Mouse (Mus musculus) neural tube, embryonic 15.5 days (tissue): ENCODE data around the gene Krt24. TPM values are rescaled to one million over a fixed set of nuclear protein-coding genes. Genes with fewer than 3 reads are reported as not detected.

Source experiments
- ATAC-seq: fragments of 200-750 bp; cut with Nextera tagmentation; 2 replicates; pipeline ENCODE4 v1.8.0; 2017; ENCODE audit warnings: mild to moderate bottlenecking, moderate TSS enrichment, moderate library complexity; ENCODE audit not compliant: low FRiP score
- H3K27ac ChIP-seq: fragments of 300-500 bp; sonication (generic); replicated peaks from 2 replicates; pipeline ENCODE4 v1.5.1; 2015; ENCODE audit warnings: mild to moderate bottlenecking, inconsistent platforms
- H3K27me3 ChIP-seq: fragments of 300-500 bp; sonication (generic); replicated peaks from 2 replicates; pipeline ENCODE4 v1.6.1; 2015; ENCODE audit warnings: inconsistent platforms
- H3K36me3 ChIP-seq: fragments of 300-500 bp; sonication (generic); 2 replicates; pipeline ENCODE4 v1.6.1; 2015; ENCODE audit warnings: inconsistent platforms
- H3K4me1 ChIP-seq: fragments of 300-500 bp; sonication (generic); 2 replicates; pipeline ENCODE4 v1.6.1; 2015; ENCODE audit warnings: inconsistent platforms
- H3K4me2 ChIP-seq: fragments of 300-500 bp; sonication (generic); 2 replicates; pipeline ENCODE4 v1.6.1; 2015; ENCODE audit warnings: inconsistent platforms, mild to moderate bottlenecking, moderate library complexity
- H3K4me3 ChIP-seq: fragments of 300-500 bp; sonication (generic); replicated peaks from 2 replicates; pipeline ENCODE4 v1.5.1; 2015; ENCODE audit warnings: mild to moderate bottlenecking, inconsistent platforms
- H3K9ac ChIP-seq: fragments of 300-500 bp; sonication (generic); replicated peaks from 2 replicates; pipeline ENCODE4 v1.6.1; 2015; ENCODE audit warnings: mild to moderate bottlenecking, inconsistent platforms
- H3K9me3 ChIP-seq: fragments of 300-500 bp; sonication (generic); replicated peaks from 2 replicates; pipeline ENCODE4 v1.6.1; 2016; ENCODE audit warnings: inconsistent platforms
- WGBS: fragments of 180-500 bp; shearing (Covaris S2); methylation state at CpG from one replicate; pipeline ENCODE4 v1.1.7; 2015; ENCODE audit warnings: mixed read lengths; 5-methylcytosine and 5-hydroxymethylcytosine counted together
- polyA plus RNA-seq: library from polyadenylated mRNA; unstranded; fragments of >200 nt; fragmentation: Nextera tagmentation; extraction: Ambion mirVana; gene quantifications from 2 replicates; pipeline ENCODE4 v1.2.1, GENCODE M21; 2015

The Krt24 gene
- polyA plus RNA-seq, result not detected in 2 replicates

GRCm38 (mm10) chr11:99284833-99285312, at the start of gene Krt24:
TSS of gene Krt24 (minus strand) at chr11:99285262.
- Histone ChIP-seq H3K4me3 (no peak within 1 kb of the TSS), H3K27ac (no peak within 1 kb of the TSS), H3K4me1 (no peaks in the 10 kb centered on the region), H3K4me2 (no peak within 1 kb of the TSS), H3K9ac (no peak within 1 kb of the TSS), H3K9me3 (no peaks in the 10 kb centered on the region), H3K36me3 (no peaks in the 10 kb centered on the region), H3K27me3 (no peaks in the 10 kb centered on the region)
- no peak for ATAC-seq
- WGBS, result 54% methylated on average over 11 of the region's 11 CpGs

DNA sequence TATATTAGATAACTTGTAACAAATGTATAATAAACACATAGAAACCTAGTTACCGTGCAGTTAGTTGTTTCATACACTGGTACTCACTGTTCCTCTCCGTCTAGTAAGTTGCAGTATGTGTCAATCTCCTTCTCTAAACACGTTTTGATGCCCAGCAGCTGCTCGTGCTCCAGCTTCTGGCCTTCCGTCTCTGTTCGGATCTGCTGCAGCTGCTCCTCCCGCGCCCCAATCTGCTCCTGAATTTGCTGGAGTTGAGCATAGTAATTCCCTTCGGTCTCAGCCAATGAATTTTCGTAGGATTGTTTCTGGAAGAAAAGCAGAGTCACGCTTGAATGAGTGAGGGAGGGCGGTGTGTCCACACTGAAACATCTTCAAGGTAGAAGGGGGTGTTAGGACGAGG, 48.4 kb upstream of the Krt24 start:
- Histone ChIP-seq H3K4me3 (no peak overlapping the region), H3K9me3 (no peaks in the 10 kb centered on the region), H3K27me3 (no peaks in the 10 kb centered on the region), H3K9ac (no peak overlapping the region), H3K27ac (no peak overlapping the region), H3K4me2 (no peak overlapping the region), H3K36me3 (no peaks in the 10 kb centered on the region), H3K4me1 (no peaks in the 10 kb centered on the region)
- ATAC-seq, result no peak
- 56% methylated on average over 13 of the region's 13 CpGs for WGBS

GRCm38 (mm10) chr11:99329655-99330054, 44.6 kb upstream of the Krt24 start:
- Histone ChIP-seq H3K4me1 (no peaks in the 10 kb centered on the region), H3K9me3 (no peaks in the 10 kb centered on the region)
- 66% methylated on average over 2 of the region's 2 CpGs for WGBS

DNA sequence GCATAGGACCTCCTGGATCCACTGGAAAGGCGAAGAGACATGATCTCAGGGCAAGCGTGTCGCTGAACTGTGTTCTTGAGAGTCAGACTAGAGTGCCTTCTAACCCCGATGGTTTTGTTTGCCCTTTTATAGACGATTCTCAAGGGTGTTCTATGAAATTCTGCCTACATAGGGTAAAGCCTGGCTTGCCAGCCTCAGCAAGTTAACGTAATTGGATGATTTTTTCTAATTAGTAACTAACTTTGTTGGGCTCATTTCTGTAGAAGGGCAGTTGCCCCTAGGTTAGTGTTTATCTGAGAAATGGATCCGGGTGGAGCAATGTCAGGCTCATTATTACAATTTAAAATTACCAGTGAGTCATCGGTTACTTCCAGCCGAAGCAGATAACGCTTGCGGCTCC, 37.8 kb upstream of the Krt24 start, which contains the start of gene Krt25:
TSS of gene Krt25 (minus strand) at position 101 of the 400 bp plus-strand sequence.
- Histone ChIP-seq H3K9me3 (no peaks in the 10 kb centered on the region), H3K4me2 (no peak within 1 kb of the TSS), H3K27ac (no peak within 1 kb of the TSS), H3K36me3 (no peaks in the 10 kb centered on the region), H3K27me3 (no peaks in the 10 kb centered on the region), H3K9ac (no peak within 1 kb of the TSS), H3K4me3 (no peak within 1 kb of the TSS), H3K4me1 (no peaks in the 10 kb centered on the region)
- no peak for ATAC-seq
- 93% methylated on average over 11 of the region's 11 CpGs for WGBS

More at GRCm38 (mm10) chr11:99329655-99330054, 44.6 kb upstream of the Krt24 start:
- ATAC-seq, result no peak
- Histone ChIP-seq H3K27ac (no peak overlapping the region), H3K4me3 (no peak overlapping the region), H3K4me2 (no peak overlapping the region), H3K27me3 (no peaks in the 10 kb centered on the region), H3K9ac (no peak overlapping the region), H3K36me3 (no peaks in the 10 kb centered on the region)

- no peak overlapping the region for H3K4me3 ChIP-seq
- H3K27me3 ChIP-seq, result no peaks in the 10 kb centered on the region
- no peak overlapping the region for H3K4me2 ChIP-seq
- H3K27ac ChIP-seq, result no peak overlapping the region
- H3K4me1 ChIP-seq, result 0 out of 2 replicates have a peak, but pooled peaks cover 5% of the 10 kb centered on the region
- ATAC-seq, result no peak
- H3K36me3 ChIP-seq, result no peaks in the 10 kb centered on the region
- no peak overlapping the region for H3K9ac ChIP-seq
- 90% methylated on average over 14 of the region's 14 CpGs for WGBS
- H3K9me3 ChIP-seq, result no peaks in the 10 kb centered on the region
Measured at GRCm38 (mm10) chr11:99321094-99321493, 36.0 kb upstream of the Krt24 start.

DNA sequence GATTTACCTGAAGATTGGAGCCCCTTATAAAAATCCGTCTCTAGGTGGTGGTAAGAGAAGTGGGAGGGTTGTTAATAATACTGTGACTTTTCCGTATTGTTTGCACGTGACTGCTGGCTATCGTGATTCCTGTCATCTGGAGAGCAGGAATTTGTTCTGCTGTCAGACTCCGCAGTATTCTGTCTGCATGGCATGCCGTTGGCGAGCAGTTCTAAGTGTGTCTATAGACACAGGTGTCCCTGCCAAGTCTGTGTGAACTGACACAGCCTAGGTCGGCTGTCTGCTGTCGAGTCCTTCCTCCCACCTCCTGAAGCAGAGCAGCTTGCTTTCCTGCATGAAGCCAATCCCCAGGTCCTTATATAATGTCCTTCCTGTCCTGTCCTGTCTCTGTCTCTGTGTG, 34.1 kb upstream of the Krt24 start:
- Histone ChIP-seq H3K4me1 (0 out of 2 replicates have a peak, but pooled peaks cover 5% of the 10 kb centered on the region), H3K36me3 (no peaks in the 10 kb centered on the region), H3K9ac (no peak overlapping the region), H3K4me2 (no peak overlapping the region), H3K9me3 (no peaks in the 10 kb centered on the region), H3K27me3 (no peaks in the 10 kb centered on the region), H3K4me3 (no peak overlapping the region), H3K27ac (no peak overlapping the region)
- WGBS, result 75% methylated on average over 9 of the region's 9 CpGs
- ATAC-seq, result no peak

GRCm38 (mm10) chr11:99316543-99316942, 31.5 kb upstream of the Krt24 start:
- no peak overlapping the region for H3K27ac ChIP-seq
- no peak overlapping the region for H3K4me2 ChIP-seq
- no peaks in the 10 kb centered on the region for H3K27me3 ChIP-seq
- no peaks in the 10 kb centered on the region for H3K9me3 ChIP-seq
- H3K9ac ChIP-seq, result no peak overlapping the region
- WGBS, result 44% methylated on average over 8 of the region's 8 CpGs
- no peaks in the 10 kb centered on the region for H3K36me3 ChIP-seq
- 0 out of 2 replicates have a peak, but pooled peaks cover 5% of the 10 kb centered on the region for H3K4me1 ChIP-seq
- H3K4me3 ChIP-seq, result no peak overlapping the region
- no peak for ATAC-seq

- no peak overlapping the region for H3K4me2 ChIP-seq
- 0 out of 2 replicates have a peak, but pooled peaks cover 5% of the 10 kb centered on the region for H3K4me1 ChIP-seq
- 93% methylated on average over 2 of the region's 2 CpGs for WGBS
- no peaks in the 10 kb centered on the region for H3K9me3 ChIP-seq
- no peak overlapping the region for H3K9ac ChIP-seq
- H3K27ac ChIP-seq, result no peak overlapping the region
- no peaks in the 10 kb centered on the region for H3K36me3 ChIP-seq
- H3K4me3 ChIP-seq, result no peak overlapping the region
- ATAC-seq, result no peak
- no peaks in the 10 kb centered on the region for H3K27me3 ChIP-seq
Measured at GRCm38 (mm10) chr11:99314594-99314993, 29.5 kb upstream of the Krt24 start.

DNA sequence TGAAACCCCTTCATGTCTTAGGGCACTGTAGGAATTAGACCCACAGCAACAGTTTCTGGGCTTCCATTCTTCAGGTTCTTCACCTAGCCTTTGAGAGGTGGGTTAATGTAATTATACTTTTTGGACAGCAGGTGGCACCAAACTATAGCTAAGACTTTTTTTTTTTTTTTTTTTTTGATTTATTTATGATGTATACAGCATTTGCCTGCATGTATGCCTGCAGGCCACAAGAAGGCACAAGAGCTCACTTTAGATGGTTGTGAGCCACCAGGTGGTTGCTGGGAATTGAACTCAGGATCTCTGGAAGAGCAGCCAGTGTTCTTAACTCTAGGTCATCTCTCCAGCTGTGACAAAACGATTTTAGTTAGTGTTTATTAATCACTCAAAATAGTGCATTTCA, 25.8 kb upstream of the Krt24 start:
- Histone ChIP-seq H3K4me3 (no peak overlapping the region), H3K36me3 (no peaks in the 10 kb centered on the region), H3K9ac (no peak overlapping the region), H3K4me1 (no peaks in the 10 kb centered on the region), H3K9me3 (no peaks in the 10 kb centered on the region), H3K27me3 (no peaks in the 10 kb centered on the region), H3K4me2 (no peak overlapping the region), H3K27ac (no peak overlapping the region)
- ATAC-seq, result no peak
- 79% methylated on average over 1 of the region's 1 CpGs for WGBS

GRCm38 (mm10) chr11:99307579-99307978, 22.5 kb upstream of the Krt24 start:
- Histone ChIP-seq H3K36me3 (no peaks in the 10 kb centered on the region), H3K9ac (no peak overlapping the region), H3K4me2 (no peak overlapping the region), H3K27me3 (no peaks in the 10 kb centered on the region), H3K4me3 (no peak overlapping the region), H3K4me1 (no peaks in the 10 kb centered on the region), H3K27ac (no peak overlapping the region), H3K9me3 (no peaks in the 10 kb centered on the region)
- WGBS, result 21% methylated on average over 2 of the region's 2 CpGs
- ATAC-seq, result no peak

DNA sequence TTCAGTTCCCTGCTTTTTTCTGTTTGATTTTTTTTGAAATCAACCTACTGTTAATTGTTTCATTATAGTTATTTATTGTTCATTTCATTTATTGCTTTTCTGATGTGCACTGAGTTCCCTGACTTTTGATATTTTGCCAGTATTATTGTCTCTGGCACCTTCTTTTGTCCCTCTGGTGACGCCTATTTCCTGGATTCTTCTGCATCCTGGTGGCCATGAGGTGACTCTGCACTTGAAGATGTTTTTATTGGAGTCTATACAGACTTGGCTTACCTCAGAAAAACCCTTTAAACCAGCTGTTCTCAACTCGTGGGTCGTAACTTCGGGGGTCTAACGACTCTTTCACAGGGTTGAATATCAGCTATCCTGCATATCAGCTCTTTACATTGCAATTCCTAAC, 10.0 kb upstream of the Krt24 start:
- H3K9me3 ChIP-seq, result no peaks in the 10 kb centered on the region
- H3K4me3 ChIP-seq, result no peak overlapping the region
- H3K27ac ChIP-seq, result no peak overlapping the region
- ATAC-seq, result no peak
- no peaks in the 10 kb centered on the region for H3K4me1 ChIP-seq
- H3K36me3 ChIP-seq, result no peaks in the 10 kb centered on the region
- H3K27me3 ChIP-seq, result no peaks in the 10 kb centered on the region
- no peak overlapping the region for H3K4me2 ChIP-seq
- 43% methylated on average over 5 of the region's 5 CpGs for WGBS
- H3K9ac ChIP-seq, result no peak overlapping the region

GRCm38 (mm10) chr11:99292846-99293245, 7.8 kb upstream of the Krt24 start:
- Histone ChIP-seq H3K4me1 (no peaks in the 10 kb centered on the region), H3K9me3 (no peaks in the 10 kb centered on the region), H3K9ac (no peak overlapping the region), H3K27ac (no peak overlapping the region), H3K4me2 (no peak overlapping the region), H3K4me3 (no peak overlapping the region), H3K36me3 (no peaks in the 10 kb centered on the region), H3K27me3 (no peaks in the 10 kb centered on the region)
- 65% methylated on average over 5 of the region's 5 CpGs for WGBS
- no peak for ATAC-seq
